Mouse (Mus musculus) MEL (cell line): Measurements from ENCODE around the gene Rxfp4. TPM values are rescaled to one million over a fixed set of nuclear protein-coding genes. Genes with fewer than 3 reads are reported as not detected.

Experiments
- DNase-seq: peaks from one replicate; pipeline ENCODE4 v3.0.0; 2011; ENCODE audit warnings: low read depth, low spot score
- H3K27ac ChIP-seq: 2 replicates; pipeline ENCODE4 v1.5.1; 2012; ENCODE audit warnings: low read depth, mild to moderate bottlenecking, control low read depth, low read length, moderate library complexity; ENCODE audit not compliant: control insufficient read depth
- H3K27me3 ChIP-seq, 2 experiments: fragments of 150-350 bp in 1 of 2; sonication (generic) in 1 of 2; 2 replicates each; pipeline ENCODE4 v1.6.1; 2012; ENCODE audit warnings: low read length in 2 of 2, mild to moderate bottlenecking in 2 of 2, improper control_type of control experiment in 1 of 2, moderate library complexity in 1 of 2; ENCODE audit not compliant: insufficient read depth in 2 of 2, control insufficient read depth in 1 of 2
- H3K36me3 ChIP-seq, 2 experiments: 2 replicates each; pipeline ENCODE4 v1.6.1; 2012 to 2014; ENCODE audit warnings: low read length in 2 of 2, improper control_type of control experiment in 1 of 2, inconsistent platforms in 1 of 2, mild to moderate bottlenecking in 1 of 2; ENCODE audit not compliant: insufficient read depth in 2 of 2, control insufficient read depth in 1 of 2
- H3K4me1 ChIP-seq, 2 experiments: fragments of 150-350 bp in 1 of 2; sonication (generic) in 1 of 2; 2 replicates each; pipeline ENCODE4 v1.6.1; 2012; ENCODE audit warnings: low read length in 2 of 2, improper control_type of control experiment in 1 of 2, mild to moderate bottlenecking in 1 of 2; ENCODE audit not compliant: insufficient read depth in 2 of 2, control insufficient read depth in 1 of 2
- H3K4me3 ChIP-seq, 2 experiments: fragments of 150-350 bp in 1 of 2; sonication (generic) in 1 of 2; 2 replicates each; pipeline ENCODE4 v1.5.1; 2012; ENCODE audit warnings: low read depth in 2 of 2, low read length in 2 of 2, mild to moderate bottlenecking in 2 of 2, moderate library complexity in 2 of 2, control low read depth in 1 of 2, improper control_type of control experiment in 1 of 2; ENCODE audit not compliant: control insufficient read depth in 1 of 2, insufficient read depth in 1 of 2
- H3K79me2 ChIP-seq: 2 replicates; pipeline ENCODE4 v1.6.1; 2012; ENCODE audit warnings: mild to moderate bottlenecking, low read length, moderate library complexity; ENCODE audit not compliant: control insufficient read depth, poor library complexity, insufficient read depth
- H3K9ac ChIP-seq: 2 replicates; pipeline ENCODE4 v1.6.1; 2012; ENCODE audit warnings: low read depth, mild to moderate bottlenecking, control low read depth, low read length, moderate library complexity; ENCODE audit not compliant: control insufficient read depth, poor library complexity, severe bottlenecking
- H3K9me3 ChIP-seq: fragments of 150-350 bp; sonication (generic); replicated peaks from 2 replicates; pipeline ENCODE4 v1.6.1; 2012; ENCODE audit warnings: mild to moderate bottlenecking, low read length, improper control_type of control experiment, moderate library complexity; ENCODE audit not compliant: insufficient read depth
- BHLHE40 ChIP-seq: IDR thresholded peaks from 2 replicates; pipeline ENCODE4 v1.6.1; 2012; ENCODE audit warnings: low read depth, mild to moderate bottlenecking, inconsistent platforms, low read length, improper control_type of control experiment, borderline replicate concordance
- CTCF ChIP-seq, 3 experiments: IDR thresholded peaks in 2 of 3; conservative IDR thresholded peaks in 1 of 3; 2 replicates each; pipeline ENCODE4 v1.5.1; 2011 to 2012; ENCODE audit warnings: low read length in 3 of 3, low read depth in 2 of 3, mild to moderate bottlenecking in 2 of 3, improper control_type of control experiment in 1 of 3, inconsistent platforms in 1 of 3, mixed read lengths in 1 of 3, moderate library complexity in 1 of 3; ENCODE audit not compliant: control insufficient read depth in 1 of 3, insufficient read depth in 1 of 3, poor library complexity in 1 of 3, severe bottlenecking in 1 of 3
- ELF1 ChIP-seq: IDR thresholded peaks from 2 replicates; pipeline ENCODE4 v1.6.1; 2014; ENCODE audit warnings: low read depth, mild to moderate bottlenecking, inconsistent platforms, low read length, improper control_type of control experiment, moderate library complexity
- ETS1 ChIP-seq: IDR thresholded peaks from 2 replicates; pipeline ENCODE4 v1.6.1; 2012; ENCODE audit warnings: low read depth, mild to moderate bottlenecking, inconsistent platforms, low read length, improper control_type of control experiment, moderate library complexity
- GABPA ChIP-seq: IDR thresholded peaks from 2 replicates; pipeline ENCODE4 v1.6.1; 2012; ENCODE audit warnings: low read depth, mild to moderate bottlenecking, inconsistent platforms, low read length, improper control_type of control experiment, moderate library complexity
- JUND ChIP-seq: IDR thresholded peaks from 2 replicates; pipeline ENCODE4 v1.6.1; 2011; ENCODE audit warnings: low read depth, mild to moderate bottlenecking, improper control_type of control experiment, low read length
- MEF2A ChIP-seq: IDR thresholded peaks from 2 replicates; pipeline ENCODE4 v1.6.1; 2014; ENCODE audit warnings: low read depth, mild to moderate bottlenecking, inconsistent platforms, low read length, improper control_type of control experiment; ENCODE audit not compliant: poor library complexity, insufficient replicate concordance, severe bottlenecking; ENCODE audit errors: extremely low read depth
- MXI1 ChIP-seq: IDR thresholded peaks from 2 replicates; pipeline ENCODE4 v1.6.1; 2011; ENCODE audit warnings: mild to moderate bottlenecking, low read depth, low read length, improper control_type of control experiment
- POLR2AphosphoS5 ChIP-seq: IDR thresholded peaks from 2 replicates; pipeline ENCODE4 v1.6.1; 2012; ENCODE audit warnings: low read depth, borderline replicate concordance, mild to moderate bottlenecking, inconsistent platforms, low read length, moderate library complexity, mixed read lengths
- SIN3A ChIP-seq: IDR thresholded peaks from 2 replicates; pipeline ENCODE4 v1.6.1; 2012; ENCODE audit warnings: low read length, improper control_type of control experiment, inconsistent platforms
- SMC3 ChIP-seq: IDR thresholded peaks from 2 replicates; pipeline ENCODE4 v1.6.1; 2011; ENCODE audit warnings: low read depth, low read length, improper control_type of control experiment
- TAL1 ChIP-seq: IDR thresholded peaks from 2 replicates; pipeline ENCODE4 v1.6.1; 2012; ENCODE audit warnings: mild to moderate bottlenecking, inconsistent platforms, low read length, moderate library complexity, mixed read lengths
- TCF12 ChIP-seq: IDR thresholded peaks from 2 replicates; pipeline ENCODE4 v1.6.1; 2014; ENCODE audit warnings: low read depth, mild to moderate bottlenecking, inconsistent platforms, low read length, improper control_type of control experiment, moderate library complexity
- USF2 ChIP-seq, 2 experiments: IDR thresholded peaks; 2 replicates each; pipeline ENCODE4 v1.6.1; 2011 to 2012; ENCODE audit warnings: improper control_type of control experiment in 2 of 2, low read length in 2 of 2, borderline replicate concordance in 1 of 2, inconsistent platforms in 1 of 2, low read depth in 1 of 2, mild to moderate bottlenecking in 1 of 2; ENCODE audit not compliant: insufficient read depth in 1 of 2
- ZC3H11A ChIP-seq: IDR thresholded peaks from 2 replicates; pipeline ENCODE4 v1.6.1; 2012; ENCODE audit warnings: low read depth, mild to moderate bottlenecking, inconsistent platforms, low read length, improper control_type of control experiment
- ZKSCAN1 ChIP-seq: IDR thresholded peaks from 2 replicates; pipeline ENCODE4 v1.6.1; 2012; ENCODE audit warnings: low read depth, mild to moderate bottlenecking, inconsistent platforms, low read length, improper control_type of control experiment, moderate library complexity
- ZMIZ1 ChIP-seq: IDR thresholded peaks from 2 replicates; pipeline ENCODE4 v1.6.1; 2012; ENCODE audit warnings: low read depth, mild to moderate bottlenecking, inconsistent platforms, low read length, improper control_type of control experiment, moderate library complexity
- polyA plus RNA-seq, 2 experiments: library from polyadenylated mRNA; stranded (reverse) in 1 of 2; unstranded in 1 of 2; fragments of >175 nt in 1 of 2; fragments of >200 nt in 1 of 2; gene quantifications; 2 replicates each; pipeline versions ENCODE4 v1.2.1 to v1.2.4; 2012; ENCODE audit warnings: low replicate concordance in 2 of 2, low read depth in 1 of 2; ENCODE audit not compliant: insufficient read length in 2 of 2, insufficient read depth in 1 of 2, missing spikeins in 1 of 2
- total RNA-seq: library from RNA; depleted of rRNA; stranded (reverse); fragments of 300-350 nt; gene quantifications from 2 replicates; pipeline ENCODE4 v1.2.3, GENCODE M21; 2012; rRNA removed

Rxfp4 gene
- total RNA-seq (0.08 TPM in 1 of 2 replicates, not detected in the other), polyA plus RNA-seq (under 1 TPM in 1 of 2 experiments, not detected in 1; 0.06 TPM)

DNA sequence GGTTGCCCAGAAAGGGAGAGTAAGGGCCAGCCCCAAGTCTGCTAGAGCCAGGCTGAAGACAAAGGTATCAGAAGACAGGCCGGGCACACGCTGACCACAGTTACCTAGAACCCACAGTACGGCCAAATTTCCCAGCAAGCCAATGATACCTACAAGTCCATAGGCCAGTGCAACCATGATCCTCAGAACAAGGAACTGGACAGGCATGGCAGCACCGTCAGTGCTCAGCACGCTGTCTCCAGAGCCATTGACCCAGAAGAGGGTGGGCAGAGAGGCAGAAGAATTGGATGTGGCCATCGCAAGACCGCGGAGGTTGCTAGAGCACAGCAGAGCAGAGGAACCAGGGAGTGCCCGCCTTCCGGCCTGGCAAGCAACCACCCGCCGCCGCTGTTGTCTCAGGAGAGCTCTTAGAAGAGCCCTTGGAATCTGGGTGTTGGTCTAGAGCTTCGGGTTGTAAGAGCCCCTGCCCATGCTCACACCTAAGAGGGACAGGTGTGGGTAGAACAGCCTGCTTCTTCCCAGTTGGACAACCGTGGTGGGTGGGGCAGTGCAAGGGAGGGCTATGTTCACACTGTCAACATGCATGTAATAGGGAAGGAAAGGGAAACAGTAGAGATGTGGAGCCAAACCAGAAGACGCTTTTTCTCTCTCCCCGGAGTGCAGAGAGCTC, at the start of gene Rxfp4:
Gene Rxfp4, minus strand, starts transcription at position 297 of the 670 bp plus-strand sequence.
- no peak within 1 kb of the TSS for H3K4me3 ChIP-seq
- no peaks in the 10 kb centered on the region for H3K27me3 ChIP-seq
- H3K27ac ChIP-seq: no peak within 1 kb of the TSS
- peaks cover under 1 to 16% of the 10 kb centered on the region in 2 experiments; a peak in 3 of 4 replicates for H3K36me3 ChIP-seq
- no peaks in the 10 kb centered on the region for H3K79me2 ChIP-seq
- no peaks in the 10 kb centered on the region for H3K9me3 ChIP-seq
- no peak for DNase-seq
- no peak within 1 kb of the TSS for H3K9ac ChIP-seq
- peaks cover 6 to 24% of the 10 kb centered on the region in 2 experiments for H3K4me1 ChIP-seq
- TF ChIP-seq USF2 (IDR thresholded peaks at IDR 0.05; ENCODE audit: borderline replicate concordance in 1 of 2, insufficient read depth in 1 of 2, low read depth in 1 of 2, low read length in 2 of 2) (no peak), MEF2A (no peak), GABPA (no peak), MXI1 (no peak)

DNA sequence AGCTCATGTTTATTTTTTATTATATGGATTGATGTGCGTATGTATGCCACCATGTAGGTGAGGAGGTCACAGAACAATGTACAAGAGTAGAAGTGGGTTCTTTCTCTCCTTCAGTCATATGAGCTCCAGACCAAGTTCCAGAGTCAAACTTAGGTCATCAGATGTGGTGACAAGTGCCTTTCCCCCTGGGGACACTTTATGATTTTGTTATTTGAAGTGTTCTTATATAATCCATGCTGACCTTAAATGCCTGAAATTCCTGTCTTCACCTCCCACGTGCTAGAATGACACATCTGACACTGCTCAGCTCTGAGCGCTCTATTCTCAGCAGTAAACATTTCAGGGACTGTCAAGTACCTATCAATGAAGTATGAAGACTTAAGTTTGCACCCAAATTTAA, 48.3 kb upstream of the Rxfp4 start:
- H3K9me3 ChIP-seq: no peaks in the 10 kb centered on the region
- H3K4me3 ChIP-seq: no peak overlapping the region
- H3K27me3 ChIP-seq: no peaks in the 10 kb centered on the region
- DNase-seq: no peak
- H3K4me1 ChIP-seq: no peaks in the 10 kb centered on the region
- H3K79me2 ChIP-seq: peaks cover 6% of the 10 kb centered on the region
- H3K9ac ChIP-seq: no peak overlapping the region
- no peak overlapping the region for H3K27ac ChIP-seq
- peaks cover 0 to 81% of the 10 kb centered on the region in 2 experiments for H3K36me3 ChIP-seq
- no peak for TF ChIP-seq JUND
- TF ChIP-seq SIN3A: no peak
- no peak for TF ChIP-seq POLR2AphosphoS5
- TF ChIP-seq BHLHE40: no peak
- no peak for TF ChIP-seq ZC3H11A
- no peak for TF ChIP-seq TAL1
- TF ChIP-seq USF2 (IDR thresholded peaks at IDR 0.05; ENCODE audit: borderline replicate concordance in 1 of 2, insufficient read depth in 1 of 2, low read depth in 1 of 2, low read length in 2 of 2): no peak
- TF ChIP-seq ETS1: no peak
- TF ChIP-seq GABPA: no peak
- TF ChIP-seq SMC3: no peak
- TF ChIP-seq TCF12: no peak
- no peak for TF ChIP-seq ELF1
- TF ChIP-seq MXI1: no peak
- TF ChIP-seq ZMIZ1: no peak
- TF ChIP-seq CTCF (IDR thresholded peaks at IDR 0.05 in 2 of 3, conservative IDR thresholded peaks at IDR 0.05 in 1 of 3; ENCODE audit: control insufficient read depth in 1 of 3, insufficient read depth in 1 of 3, low read depth in 2 of 3, low read length in 3 of 3, poor library complexity in 1 of 3, severe bottlenecking in 1 of 3): no peak
- TF ChIP-seq ZKSCAN1: no peak
